Mouse (Mus musculus) heart, adult 8-10 months (tissue): ENCODE measurements at regions not wholly inside any gene's neighbourhood (a gene's known extent, or its start where the extent isn't known, plus 50 kb on each side); places are given as distances from the start of the nearest gene placed in this dataset.

Experiments used
- DNase-seq: peaks from one replicate; pipeline ENCODE4 v3.0.0; 2022; ENCODE audit warnings: low spot score

- DNase-seq = peak; percentile 76
Measured at GRCm38 (mm10) chr10:99460847-99461445, 197.9 kb downstream of the Dusp6 start.

- DNase-seq = peak; percentile 54
Measured at GRCm38 (mm10) chr10:99461446-99461966, 198.5 kb downstream of the Dusp6 start.

DNA sequence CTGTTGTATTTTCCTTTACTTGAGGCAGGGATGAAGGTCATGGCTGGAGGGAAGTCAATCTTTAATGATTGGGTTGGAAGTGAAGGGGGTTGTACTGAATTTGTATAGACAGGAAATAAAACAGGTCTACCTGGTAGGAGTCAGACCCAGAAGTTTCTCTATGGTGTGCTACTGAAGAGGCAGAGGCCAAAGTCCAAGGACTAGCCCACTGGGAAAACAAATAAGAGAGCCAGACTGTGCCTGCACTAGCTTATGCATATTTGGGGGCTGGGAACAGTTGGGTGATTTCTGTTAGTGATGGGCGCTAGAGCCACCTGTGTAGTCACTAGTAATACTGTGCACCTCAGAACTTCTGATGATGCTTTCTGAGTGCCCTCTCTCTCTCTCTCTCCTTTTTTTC is 203.7 kb downstream of the Dusp6 start:
- DNase-seq = no peak

- DNase-seq = peak; percentile 69
Measured at GRCm38 (mm10) chr10:99467319-99467842, 204.3 kb downstream of the Dusp6 start.

- no peak for DNase-seq
Measured at GRCm38 (mm10) chr10:99468971-99469370, 205.9 kb downstream of the Dusp6 start.

DNA sequence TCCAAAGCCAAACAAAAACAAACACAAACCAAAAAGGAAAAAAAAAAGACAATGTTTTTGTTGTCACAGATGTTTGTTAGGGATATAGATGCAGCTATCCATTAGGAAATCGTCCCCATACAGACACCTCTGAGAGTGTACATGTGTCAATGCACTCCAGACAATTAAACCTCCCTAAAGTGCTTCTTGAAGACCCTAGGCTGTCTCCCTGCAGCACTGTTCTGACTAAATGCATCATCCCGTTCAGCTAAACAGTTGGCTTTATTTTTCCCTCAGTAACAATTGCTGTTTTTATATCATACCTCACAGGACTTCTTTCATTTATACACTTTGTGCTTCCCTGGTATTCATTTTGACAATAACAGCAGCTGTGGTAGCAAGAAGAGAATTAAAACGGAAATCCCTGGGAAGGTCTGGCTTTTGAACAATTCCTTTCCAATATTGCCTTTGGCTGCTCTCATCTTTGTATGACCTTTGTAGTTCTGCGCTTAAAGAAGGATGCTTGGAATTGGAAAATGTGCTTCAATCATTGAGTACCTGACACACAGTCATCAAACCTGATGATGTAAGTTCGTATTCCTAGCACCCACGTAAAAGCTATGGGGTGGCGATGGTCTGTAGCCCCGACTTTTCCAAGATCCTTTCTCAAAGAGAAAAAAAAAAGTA is 208.9 kb downstream of the Dusp6 start:
- peak; percentile 29 for DNase-seq

DNA sequence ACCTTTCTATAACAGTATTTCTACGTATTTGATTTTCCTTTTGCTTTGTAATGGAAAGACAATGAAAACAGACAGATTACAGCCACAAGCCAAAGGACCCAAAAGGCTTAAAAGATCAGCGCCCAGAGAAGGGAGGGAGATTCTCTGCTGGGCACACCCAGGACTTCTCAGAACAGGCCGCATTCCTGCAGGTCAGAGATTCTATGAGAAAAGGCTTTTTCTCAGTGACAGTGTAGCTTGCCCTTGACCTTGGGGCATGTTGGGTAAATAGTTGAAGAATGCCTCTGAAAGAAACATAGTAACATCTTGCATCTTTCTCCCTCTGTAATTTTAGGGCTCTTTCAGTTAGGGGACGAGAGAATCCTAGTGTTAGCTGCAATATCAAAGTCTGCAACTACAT is 209.8 kb downstream of the Dusp6 start:
- no peak for DNase-seq

GRCm38 (mm10) chr10:99473758-99474157 is 210.7 kb downstream of the Dusp6 start:
- DNase-seq = no peak

DNA sequence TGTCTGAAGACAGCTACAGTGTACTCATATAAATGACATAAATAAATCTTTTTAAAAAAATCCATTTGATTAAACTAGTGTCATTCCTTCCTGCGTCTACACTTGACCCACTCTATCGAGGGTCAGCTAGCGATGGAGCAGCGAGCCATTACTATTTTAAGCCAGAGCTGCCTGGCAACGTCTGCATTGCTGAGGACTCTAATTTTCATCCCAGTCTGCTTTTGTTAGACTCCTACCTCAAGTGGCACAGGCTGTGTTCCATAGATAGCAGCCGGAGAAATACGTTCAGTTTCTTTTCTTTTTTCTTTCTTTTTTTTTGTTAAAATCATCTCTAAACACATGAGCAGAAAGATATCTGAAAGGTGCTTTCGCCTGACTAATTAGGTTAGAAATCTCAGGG is 211.5 kb downstream of the Dusp6 start:
- no peak for DNase-seq

DNA sequence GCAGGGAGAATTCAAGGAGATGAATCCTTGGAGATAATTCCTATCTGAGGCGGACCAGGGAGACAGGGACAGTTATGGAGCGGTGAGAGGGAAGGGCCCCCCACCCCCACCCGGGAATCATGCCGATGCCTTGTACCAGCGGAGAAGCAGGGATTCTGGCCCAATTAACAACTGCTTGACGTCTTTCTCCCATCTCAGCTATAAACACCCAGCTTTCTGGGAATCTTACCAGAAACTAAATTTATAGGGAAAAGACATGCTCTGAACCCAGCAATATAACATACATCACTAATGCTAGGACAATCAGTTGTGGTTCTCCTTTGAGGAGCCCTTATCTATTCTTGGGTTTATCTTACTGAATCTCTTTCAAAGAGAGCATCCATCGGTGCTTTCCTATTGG is 213.2 kb downstream of the Dusp6 start:
- no peak for DNase-seq

DNA sequence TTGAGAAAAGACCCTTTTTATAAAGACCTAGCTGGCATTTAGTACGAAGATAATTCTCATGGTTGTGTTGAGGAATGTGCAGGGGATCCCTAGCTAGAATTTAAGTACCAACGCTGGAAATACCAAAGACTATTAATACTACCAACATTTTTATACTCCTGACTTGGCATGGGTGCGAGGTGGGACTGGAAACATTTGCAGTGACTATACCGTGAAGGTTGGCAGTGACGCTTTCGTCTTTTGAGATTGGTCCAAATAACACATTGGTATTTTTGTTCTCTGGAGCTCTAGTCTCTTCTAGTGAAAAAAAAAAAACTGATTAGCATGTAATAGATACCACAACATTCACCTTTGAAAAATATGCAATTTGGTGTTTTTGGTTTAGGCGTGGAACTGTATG is 213.7 kb downstream of the Dusp6 start:
- no peak for DNase-seq

DNA sequence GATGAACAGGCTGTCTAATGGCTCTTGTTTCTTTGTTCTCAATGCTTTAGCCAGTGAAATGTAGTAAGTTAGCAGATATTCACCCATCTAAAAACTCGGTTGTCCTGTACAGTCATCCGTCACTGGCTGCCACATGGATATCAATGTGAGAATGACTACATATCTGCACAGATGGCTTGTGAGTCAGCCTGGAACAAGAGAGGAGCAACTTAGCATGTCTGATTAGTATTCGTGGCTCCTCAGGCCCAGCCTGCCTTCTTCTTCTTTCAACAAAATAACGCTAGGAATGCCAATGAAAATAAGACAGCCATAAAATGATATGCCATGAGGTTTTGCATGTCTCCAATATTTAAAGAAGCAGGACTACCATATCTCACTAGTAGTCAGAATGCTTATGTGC is 217.5 kb downstream of the Dusp6 start:
- no peak for DNase-seq

- DNase-seq = no peak
Measured at GRCm38 (mm10) chr10:99482009-99482408, 219.0 kb downstream of the Dusp6 start.

DNA sequence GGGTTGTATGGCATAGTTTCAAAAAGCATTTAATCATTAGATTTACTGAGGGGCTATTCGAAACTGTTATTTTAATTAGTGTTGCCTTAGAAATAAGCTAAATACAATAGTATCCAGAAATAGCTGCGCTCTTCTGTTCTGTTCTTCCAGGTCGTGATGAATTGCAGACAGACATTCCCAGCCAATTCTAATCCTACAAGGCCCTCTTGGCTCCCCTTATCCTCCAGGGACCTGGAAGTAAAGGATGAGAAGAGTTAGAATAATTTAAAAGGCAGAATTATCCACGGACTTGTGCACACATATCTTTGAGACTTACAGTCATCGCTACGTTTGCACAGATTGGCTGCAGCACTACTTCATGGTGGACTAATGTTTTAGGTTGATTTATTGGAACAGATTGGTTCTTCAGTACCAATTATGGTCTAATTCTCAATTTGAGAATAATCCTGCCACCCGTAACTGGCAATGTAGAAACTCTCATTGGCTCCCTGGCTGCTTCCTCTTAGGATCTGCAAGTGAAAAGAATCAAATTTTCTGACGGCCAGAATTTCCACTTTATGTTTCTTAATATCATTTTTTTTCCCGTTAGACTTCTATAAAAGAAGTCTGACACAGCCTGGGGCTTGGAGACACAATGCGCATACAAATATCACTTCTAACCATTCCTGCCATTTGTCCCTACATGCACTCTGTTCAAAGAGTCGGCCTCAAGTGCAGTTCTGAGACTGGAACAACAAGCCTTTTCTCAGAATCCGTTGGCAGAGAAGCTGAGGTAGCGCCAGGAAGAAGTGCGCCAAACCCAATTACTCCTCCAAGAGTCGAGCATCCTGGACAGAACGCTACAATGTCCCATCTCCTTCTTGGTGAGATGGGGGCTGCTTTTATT is 225.4 kb downstream of the Dusp6 start:
- no peak for DNase-seq

DNA sequence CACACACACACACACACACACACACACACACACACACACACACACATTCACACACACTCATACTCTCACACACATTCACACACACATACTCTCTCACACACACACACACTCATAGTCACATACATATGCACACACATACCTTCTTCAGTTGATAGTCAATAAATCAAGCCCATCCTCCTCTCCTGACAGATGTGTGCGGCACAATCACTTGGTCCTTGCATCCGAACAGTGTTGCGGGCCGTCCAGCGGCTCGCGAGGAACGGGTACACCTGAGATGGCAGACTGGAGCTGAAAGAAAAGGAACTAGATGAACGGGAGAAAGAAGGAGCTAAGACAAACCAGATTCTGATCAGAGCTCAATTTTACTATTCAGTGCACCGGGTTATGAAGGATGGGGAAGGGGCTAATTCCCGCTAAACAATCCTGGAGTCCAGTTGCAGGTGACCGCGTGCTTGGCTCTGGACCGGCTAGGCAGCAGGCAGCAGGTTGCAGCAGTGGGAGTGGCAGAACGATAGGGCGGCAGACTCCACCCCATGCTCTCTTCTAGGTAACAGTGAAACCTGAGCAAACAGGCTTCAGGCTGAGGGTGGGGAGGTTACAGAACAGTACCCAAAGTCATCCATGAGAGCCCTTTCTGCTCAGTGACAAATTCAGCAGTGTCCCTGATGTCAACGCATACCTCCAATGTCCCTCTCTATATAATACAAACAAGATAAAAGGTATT is 247.8 kb downstream of the Csl start:
- no peak for DNase-seq

GRCm38 (mm10) chr10:99517944-99518343 is 241.5 kb downstream of the Csl start:
- DNase-seq = no peak

DNA sequence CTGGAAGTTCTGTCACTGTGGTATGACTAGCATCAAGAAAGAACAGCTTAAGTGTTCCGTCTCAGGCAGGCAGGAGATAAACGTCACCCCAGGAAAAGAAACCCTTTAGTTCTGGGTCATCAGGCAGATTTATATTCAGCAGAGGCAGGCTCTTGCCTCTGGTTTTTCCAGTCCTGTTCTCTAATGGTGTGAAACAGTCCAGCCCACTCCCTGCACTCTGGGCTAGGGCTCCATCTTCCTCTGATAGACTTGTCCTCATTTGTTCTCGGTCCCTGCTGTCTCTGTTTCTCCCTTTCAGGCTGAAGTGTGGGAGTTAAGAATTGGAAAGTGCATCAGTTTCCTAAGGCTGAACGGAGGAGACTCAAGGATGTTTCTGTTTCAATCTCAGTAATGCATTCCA is 240.0 kb downstream of the Csl start:
- no peak for DNase-seq

- no peak for DNase-seq
Measured at GRCm38 (mm10) chr10:99523817-99524216, 235.6 kb downstream of the Csl start.

DNA sequence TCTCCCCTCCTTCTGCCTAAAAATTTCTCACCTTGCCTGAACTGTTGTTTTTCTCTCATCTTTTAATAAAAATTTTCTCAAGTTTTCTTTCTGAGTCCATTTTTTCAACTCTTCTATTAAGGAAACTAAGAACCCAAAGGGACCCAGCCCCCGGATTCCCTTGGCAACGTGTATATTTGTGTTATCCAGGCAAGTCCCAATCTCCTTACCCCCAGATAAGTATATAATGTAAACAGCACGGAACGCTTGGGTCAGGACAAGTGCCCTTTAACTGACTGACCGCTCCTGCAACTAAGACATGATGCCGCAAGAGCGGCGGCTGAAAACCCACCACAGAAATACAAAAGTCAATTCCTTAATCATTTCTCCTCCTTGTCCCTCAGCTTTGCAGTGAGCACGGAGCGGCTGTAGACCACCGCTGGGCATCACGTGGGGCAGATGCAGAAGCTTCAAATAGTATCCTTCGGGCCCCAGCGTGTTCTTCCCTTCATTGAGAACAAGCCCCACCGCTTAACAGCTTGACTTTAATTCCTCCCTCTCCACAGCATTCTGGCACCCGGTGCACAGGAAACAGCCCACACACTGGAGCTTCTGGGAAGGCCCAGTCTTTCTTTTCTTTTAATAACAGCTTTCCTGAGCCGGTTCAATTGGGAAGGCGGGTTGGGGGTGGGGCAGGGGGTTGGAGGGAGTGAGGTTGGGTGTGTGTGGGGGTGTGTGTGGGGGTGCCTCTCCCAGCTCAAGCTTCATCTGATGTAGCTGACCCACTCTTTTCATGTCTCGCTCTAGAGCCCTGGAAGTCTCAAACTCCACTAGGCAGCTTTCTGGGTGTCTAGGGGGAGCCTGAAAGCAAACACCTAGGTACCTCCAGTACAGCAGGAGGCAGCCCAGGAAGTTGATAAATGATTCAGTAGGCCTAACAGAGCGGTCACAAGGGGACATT is 234.9 kb downstream of the Csl start:
- peak; percentile 38 for DNase-seq

GRCm38 (mm10) chr10:99526148-99526547 is 233.3 kb downstream of the Csl start:
- DNase-seq = no peak
